Mouse (Mus musculus) heart, embryonic 14.5 days (tissue): ENCODE results near the gene Riok2. TPM values are rescaled to one million over a fixed set of nuclear protein-coding genes. Genes with fewer than 3 reads are reported as not detected.
A peak's percentile ranks its signal among the peaks of the same experiment; 100 is the strongest.

ENCODE experiments used
- ATAC-seq: fragments of 200-750 bp; cut with Nextera tagmentation; 2 replicates; pipeline ENCODE4 v1.8.0; 2017; ENCODE audit warnings: low read depth, moderate TSS enrichment; ENCODE audit not compliant: insufficient number of reproducible peaks, insufficient read depth, low FRiP score
- H3K27ac ChIP-seq, 2 experiments: fragments of 200-500 bp in 1 of 2; fragments of 300-500 bp in 1 of 2; sonication (generic) in 1 of 2; replicated peaks in 1 of 2; 2 replicates each; pipeline ENCODE4 v1.5.1; 2012 to 2014; ENCODE audit warnings: low read depth in 2 of 2, low read length in 2 of 2, control low read depth in 1 of 2, mild to moderate bottlenecking in 1 of 2, mixed read lengths in 1 of 2; ENCODE audit not compliant: control insufficient read depth in 1 of 2, insufficient read depth in 1 of 2
- H3K27me3 ChIP-seq: fragments of 300-500 bp; sonication (generic); 2 replicates; pipeline ENCODE4 v1.6.1; 2014; ENCODE audit warnings: mild to moderate bottlenecking, low read length, control low read depth; ENCODE audit not compliant: control insufficient read depth, insufficient read depth
- H3K36me3 ChIP-seq: fragments of 300-500 bp; sonication (generic); 2 replicates; pipeline ENCODE4 v1.6.1; 2014; ENCODE audit warnings: mild to moderate bottlenecking, control low read depth, low read length, mixed read lengths; ENCODE audit not compliant: control insufficient read depth, insufficient read depth
- H3K4me1 ChIP-seq, 2 experiments: fragments of 200-500 bp in 1 of 2; fragments of 300-500 bp in 1 of 2; sonication (generic) in 1 of 2; 2 replicates each; pipeline ENCODE4 v1.6.1; 2012 to 2014; ENCODE audit warnings: low read length in 2 of 2, control low read depth in 1 of 2, mixed read lengths in 1 of 2; ENCODE audit not compliant: control insufficient read depth in 2 of 2, insufficient read depth in 2 of 2
- H3K4me2 ChIP-seq: fragments of 300-500 bp; sonication (generic); 2 replicates; pipeline ENCODE4 v1.6.1; 2014; ENCODE audit warnings: mild to moderate bottlenecking, low read length
- H3K4me3 ChIP-seq, 2 experiments: fragments of 200-500 bp in 1 of 2; fragments of 300-500 bp in 1 of 2; sonication (generic) in 1 of 2; 2 replicates each; pipeline ENCODE4 v1.5.1; 2012 to 2014; ENCODE audit warnings: low read length in 2 of 2, mild to moderate bottlenecking in 2 of 2, control low read depth in 1 of 2, low read depth in 1 of 2, moderate library complexity in 1 of 2; ENCODE audit not compliant: control insufficient read depth in 1 of 2, insufficient read depth in 1 of 2
- H3K9ac ChIP-seq: fragments of 300-500 bp; sonication (generic); 2 replicates; pipeline ENCODE4 v1.6.1; 2014; ENCODE audit warnings: mild to moderate bottlenecking, low read length
- H3K9me3 ChIP-seq: fragments of 300-500 bp; sonication (generic); 2 replicates; pipeline ENCODE4 v1.6.1; 2016; ENCODE audit warnings: low read length, control low read depth; ENCODE audit not compliant: control insufficient read depth
- WGBS: fragments of 180-500 bp; shearing (Covaris S2); extraction: QIAGEN DNeasy Blood & Tissue Kit; methylation state at CpG from one replicate; pipeline ENCODE4 v1.1.7; 2014; 5-methylcytosine and 5-hydroxymethylcytosine counted together
- polyA plus RNA-seq: library from polyadenylated mRNA; unstranded; fragments of >200 nt; fragmentation: Nextera tagmentation; extraction: Ambion mirVana; gene quantifications from 2 replicates; pipeline ENCODE4 v1.2.1, GENCODE M21; 2014

Riok2 gene
- polyA plus RNA-seq, 1 experiment from 2014 or later: 22.7 TPM

DNA sequence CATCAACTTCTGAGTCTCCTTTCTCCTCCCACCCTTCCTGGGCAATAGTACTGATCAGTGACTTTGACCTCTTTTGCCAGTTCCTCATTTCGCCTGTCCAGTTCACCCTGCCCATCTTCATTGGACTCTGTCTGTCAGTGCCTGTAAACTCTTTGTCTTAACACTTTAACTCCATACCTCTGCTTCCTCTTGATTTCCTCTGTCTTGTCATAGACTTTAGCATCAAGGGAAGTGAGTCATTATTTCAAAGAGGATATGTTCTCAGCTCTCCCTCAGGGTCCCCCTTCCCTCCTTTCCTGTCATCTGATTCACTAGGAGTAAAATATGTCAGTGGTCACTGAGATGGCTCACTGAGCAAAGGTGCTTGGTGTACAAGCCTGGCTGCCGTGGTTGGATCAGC is 24.6 kb downstream of the Riok2 start:
- Histone ChIP-seq H3K9me3 (no peaks in the 10 kb centered on the region), H3K4me2 (no peak overlapping the region), H3K27ac (no peak overlapping the region), H3K4me1 (no peaks in the 10 kb centered on the region), H3K9ac (no peak overlapping the region), H3K4me3 (no peak overlapping the region), H3K36me3 (peaks cover 13% of the 10 kb centered on the region), H3K27me3 (no peaks in the 10 kb centered on the region)
- WGBS: 68% methylated on average over 2 of the region's 2 CpGs
- no peak for ATAC-seq

DNA sequence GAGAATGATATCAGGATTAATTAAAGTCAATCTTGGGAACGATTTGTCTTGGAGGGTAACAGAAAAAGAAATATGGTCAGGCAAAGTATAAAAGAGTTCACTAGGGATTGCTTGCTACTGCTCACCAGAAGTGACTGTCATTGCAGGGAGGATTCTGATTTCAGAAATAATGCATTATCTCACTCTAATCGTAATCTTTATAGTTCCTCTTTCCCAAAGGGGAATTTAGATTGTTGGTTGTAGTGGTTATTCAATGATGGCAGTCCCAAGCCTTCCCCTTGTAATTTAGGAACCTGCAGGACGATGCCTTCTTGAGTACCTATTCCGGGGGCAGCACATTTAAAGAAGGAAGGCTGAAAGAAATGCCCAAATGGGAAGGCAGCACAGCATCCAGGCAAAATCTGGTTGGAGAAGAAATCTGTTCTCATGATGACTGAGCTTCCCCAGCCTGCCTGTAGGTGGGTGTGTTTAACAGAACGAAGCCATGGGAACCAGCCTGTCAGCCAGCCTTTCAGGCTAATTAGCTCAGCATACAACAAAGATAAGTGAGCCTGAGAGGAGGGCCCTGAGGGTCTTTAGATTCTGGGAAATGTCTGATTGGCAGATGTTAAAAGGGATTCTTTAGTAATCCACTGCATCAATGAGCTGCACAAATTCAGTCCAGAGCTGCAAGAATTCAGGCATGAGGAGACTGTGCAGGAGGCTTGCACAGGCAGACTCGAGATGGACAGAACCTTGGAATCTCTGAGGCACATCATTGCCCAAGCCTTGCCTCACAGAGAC is 28.3 kb downstream of the Riok2 start, which contains the start of gene Lix1:
Lix1 (plus strand) TSS at position 451 of the 783 bp plus-strand sequence.
- H3K27ac ChIP-seq: no peak within 1 kb of the TSS
- no peaks in the 10 kb centered on the region for H3K9me3 ChIP-seq
- H3K36me3 ChIP-seq: no peaks in the 10 kb centered on the region
- 30% methylated on average over 6 of the region's 6 CpGs for WGBS
- H3K4me1 ChIP-seq: no peaks in the 10 kb centered on the region
- no peak within 1 kb of the TSS for H3K9ac ChIP-seq
- ATAC-seq: no peak
- no peaks in the 10 kb centered on the region for H3K27me3 ChIP-seq
- H3K4me3 ChIP-seq: no peak within 1 kb of the TSS
- H3K4me2 ChIP-seq: peak within 1 kb of the TSS; percentile 44

DNA sequence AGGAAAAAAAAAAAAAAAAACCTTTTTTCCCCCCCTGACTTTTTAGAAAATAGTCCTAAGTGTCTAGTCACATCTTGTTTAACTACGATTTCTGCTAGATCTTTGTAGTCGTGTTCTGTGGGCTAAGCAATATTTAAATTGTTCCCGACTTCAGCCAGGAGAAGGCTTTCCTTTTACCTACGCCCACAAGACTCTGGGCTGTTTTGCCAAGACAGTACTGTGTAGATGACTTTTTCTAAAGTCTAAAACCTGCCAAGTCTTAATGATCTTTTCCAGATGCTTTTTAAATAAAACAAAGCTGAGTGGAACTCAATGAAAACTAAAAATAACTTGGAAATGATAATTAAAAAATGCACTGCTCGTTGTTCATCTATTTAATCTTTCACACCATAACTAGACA is 28.9 kb downstream of the Riok2 start:
- Histone ChIP-seq H3K27me3 (no peaks in the 10 kb centered on the region), H3K4me3 (no peak overlapping the region), H3K27ac (no peak overlapping the region), H3K9ac (no peak overlapping the region), H3K4me2 (peak overlapping the region; percentile 44), H3K4me1 (no peaks in the 10 kb centered on the region), H3K9me3 (no peaks in the 10 kb centered on the region), H3K36me3 (no peaks in the 10 kb centered on the region)
- WGBS: 34% methylated on average over 5 of the region's 5 CpGs
- no peak for ATAC-seq

DNA sequence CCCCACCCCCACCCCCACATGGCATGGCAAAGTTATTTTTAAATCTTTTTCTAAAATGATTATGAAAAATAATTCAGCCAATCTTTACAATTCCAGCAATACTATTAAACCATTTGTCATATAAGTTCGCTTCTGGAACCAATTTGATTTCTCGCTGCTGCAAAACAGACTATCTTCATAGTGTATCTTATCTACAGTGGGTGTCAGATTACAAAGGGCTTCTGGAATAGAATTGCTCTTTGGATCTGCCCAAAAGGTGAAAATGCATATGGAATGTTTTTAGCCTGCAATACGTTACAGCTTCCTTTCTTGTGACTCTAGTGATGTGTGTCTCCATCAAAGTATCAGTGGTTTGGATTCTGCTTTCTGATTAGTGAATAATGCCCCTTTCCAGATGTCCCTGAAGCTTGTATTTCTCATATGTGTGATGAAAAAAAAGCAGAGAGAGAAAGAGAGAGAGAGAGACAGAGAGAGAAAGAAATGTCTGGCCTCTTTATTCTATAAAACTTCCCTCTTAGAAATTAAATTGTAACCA is 29.5 kb downstream of the Riok2 start:
- no peak for ATAC-seq
- Histone ChIP-seq H3K4me2 (no peak overlapping the region), H3K36me3 (no peaks in the 10 kb centered on the region), H3K9me3 (no peaks in the 10 kb centered on the region), H3K27me3 (no peaks in the 10 kb centered on the region), H3K4me1 (no peaks in the 10 kb centered on the region), H3K27ac (no peak overlapping the region), H3K9ac (no peak overlapping the region), H3K4me3 (no peak overlapping the region)
- WGBS: 22% methylated on average over 3 of the region's 3 CpGs

DNA sequence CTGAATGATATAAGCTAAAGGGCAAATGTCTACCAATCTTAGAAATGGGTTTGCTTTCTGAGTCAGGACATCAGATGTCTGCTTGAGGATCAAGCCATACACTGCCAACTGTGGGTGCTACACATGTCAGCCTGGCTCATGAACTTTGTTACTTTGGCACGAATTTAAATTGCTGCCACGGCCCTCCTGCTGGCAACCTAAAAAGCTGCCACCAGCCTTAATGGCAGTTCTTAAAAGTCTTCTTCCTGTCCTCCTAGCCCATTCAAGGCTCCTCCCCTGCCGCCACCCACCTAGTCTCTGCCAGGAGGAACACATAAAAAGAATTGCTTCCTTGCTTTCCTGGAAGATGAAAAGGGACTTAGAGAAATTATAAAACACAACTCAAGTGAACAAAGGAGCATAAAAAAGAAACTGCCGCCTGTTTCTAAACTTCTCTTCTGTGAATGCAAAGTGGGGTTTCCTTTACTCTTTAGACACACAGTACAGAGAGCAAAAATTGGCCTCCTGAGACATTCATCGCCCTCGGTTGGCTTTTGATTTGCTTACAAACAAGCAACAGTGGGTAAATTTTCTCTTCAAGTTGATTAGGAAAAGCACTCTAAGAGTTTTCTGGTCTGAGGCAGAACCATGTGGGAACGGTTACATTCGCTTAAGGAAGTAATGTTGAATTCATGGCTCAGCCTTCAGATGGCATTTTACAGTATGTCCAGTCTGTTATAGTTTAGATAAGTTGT is 30.9 kb downstream of the Riok2 start:
- H3K4me3 ChIP-seq: no peak overlapping the region
- H3K4me2 ChIP-seq: no peak overlapping the region
- 62% methylated on average over 8 of the region's 8 CpGs for WGBS
- no peak for ATAC-seq
- no peaks in the 10 kb centered on the region for H3K36me3 ChIP-seq
- H3K9me3 ChIP-seq: no peaks in the 10 kb centered on the region
- H3K27me3 ChIP-seq: no peaks in the 10 kb centered on the region
- no peak overlapping the region for H3K9ac ChIP-seq
- H3K27ac ChIP-seq: no peak overlapping the region
- H3K4me1 ChIP-seq: peaks cover 0 to 2% of the 10 kb centered on the region in 2 experiments; a peak in 2 of 4 replicates

DNA sequence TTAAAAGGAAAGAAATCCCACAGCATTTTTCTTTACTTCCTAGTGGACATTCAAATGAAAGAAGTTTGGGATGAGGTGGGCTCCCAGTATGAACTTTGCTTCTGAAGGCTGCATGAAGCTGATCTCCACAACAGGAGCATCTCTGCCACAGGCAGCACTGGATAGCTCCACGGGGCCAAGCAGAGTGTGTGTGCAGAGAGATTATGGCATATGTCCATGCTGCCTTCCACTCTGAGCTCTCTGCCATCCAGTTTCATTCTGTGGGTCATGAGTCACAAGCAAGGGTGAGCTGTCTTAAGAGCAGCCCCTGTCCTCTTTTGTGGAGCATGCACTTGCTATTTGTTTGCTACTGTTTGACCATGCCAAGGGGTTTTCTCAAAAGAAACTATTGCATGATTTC is 31.5 kb downstream of the Riok2 start:
- no peak for ATAC-seq
- WGBS: 14% methylated on average over 1 of the region's 1 CpGs

DNA sequence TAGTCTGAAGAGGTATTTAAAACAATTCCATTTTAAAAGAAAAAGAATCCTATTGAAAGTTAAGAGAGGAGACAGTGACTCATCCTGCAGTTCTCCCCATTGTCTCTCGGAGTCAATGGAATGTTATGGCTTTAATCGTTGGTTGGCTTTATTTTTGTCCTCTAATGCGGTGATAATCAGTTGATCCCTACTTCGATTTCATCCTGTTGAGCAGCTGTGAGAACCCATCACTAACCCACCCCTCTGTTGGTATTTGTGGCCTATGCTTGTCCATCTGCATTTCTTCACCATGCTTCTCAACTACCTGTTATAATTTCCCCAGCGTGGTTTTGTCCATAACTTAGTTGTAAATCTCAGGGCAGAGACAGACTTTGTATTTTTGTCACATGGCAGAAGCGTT is 34.0 kb downstream of the Riok2 start:
- Histone ChIP-seq H3K27ac (no peak overlapping the region), H3K9me3 (no peaks in the 10 kb centered on the region), H3K4me3 (no peak overlapping the region), H3K36me3 (no peaks in the 10 kb centered on the region), H3K9ac (no peak overlapping the region), H3K4me2 (no peak overlapping the region), H3K27me3 (no peaks in the 10 kb centered on the region), H3K4me1 (peaks cover 0 to 2% of the 10 kb centered on the region in 2 experiments; a peak in 2 of 4 replicates)
- no peak for ATAC-seq
- WGBS: 56% methylated on average over 6 of the region's 6 CpGs

More for the DNA sequence above, 31.5 kb downstream of the Riok2 start:
- Histone ChIP-seq H3K27ac (no peak overlapping the region), H3K9ac (no peak overlapping the region), H3K4me1 (peaks cover 0 to 2% of the 10 kb centered on the region in 2 experiments; a peak in 2 of 4 replicates), H3K4me3 (no peak overlapping the region), H3K36me3 (no peaks in the 10 kb centered on the region), H3K4me2 (no peak overlapping the region), H3K27me3 (no peaks in the 10 kb centered on the region), H3K9me3 (no peaks in the 10 kb centered on the region)
